Mouse (Mus musculus): ENCODE data around the gene Epn1. TPM values are rescaled to one million over a fixed set of nuclear protein-coding genes. Genes with fewer than 3 reads are reported as not detected.

Epn1 gene
- 119 and 124 TPM in 2 replicates for polyA plus RNA-seq (2015; fragmentation: Nextera tagmentation; extraction: Ambion mirVana)

GRCm38 (mm10) chr7:5080010-5080751, at the start of gene Epn1:
Gene Epn1, plus strand, starts transcription at chr7:5080235.
- ATAC-seq (replicated peaks): peak; percentile 97
- H3K9me3 ChIP-seq: no peaks in the 10 kb centered on the region
- WGBS: under 1% methylated on average over 78 of the region's 81 CpGs
- H3K4me1 ChIP-seq: peaks cover 26% of the 10 kb centered on the region
- peak within 1 kb of the TSS; percentile 89 for H3K27ac ChIP-seq
- peaks cover 32% of the 10 kb centered on the region for H3K36me3 ChIP-seq (replicated peaks)
- peak within 1 kb of the TSS; percentile 95 for H3K9ac ChIP-seq
- H3K4me2 ChIP-seq: peak within 1 kb of the TSS; percentile 84
- peak within 1 kb of the TSS; percentile 93 for H3K4me3 ChIP-seq
- H3K27me3 ChIP-seq (replicated peaks): no peaks in the 10 kb centered on the region

- ATAC-seq (replicated peaks): no peak
- 86% methylated on average over 63 of the region's 63 CpGs for WGBS
These were observed 49.3 kb upstream of the Epn1 start for GRCm38 (mm10) chr7:5030554-5031275.

GRCm38 (mm10) chr7:5031496-5031895, 48.5 kb upstream of the Epn1 start:
- H3K4me3 ChIP-seq: no peak overlapping the region
- no peaks in the 10 kb centered on the region for H3K27me3 ChIP-seq (replicated peaks)
- H3K9me3 ChIP-seq: peaks cover 17% of the 10 kb centered on the region
- H3K36me3 ChIP-seq (replicated peaks): peaks cover 62% of the 10 kb centered on the region
- no peaks in the 10 kb centered on the region for H3K4me1 ChIP-seq
- ATAC-seq (replicated peaks): no peak; the same call in 1 of the 2 replicates
- no peak overlapping the region for H3K4me2 ChIP-seq
- WGBS: 84% methylated on average over 46 of the region's 46 CpGs
- H3K27ac ChIP-seq: no peak overlapping the region
- no peak overlapping the region for H3K9ac ChIP-seq

More at GRCm38 (mm10) chr7:5030554-5031275, 49.3 kb upstream of the Epn1 start:
- no peak overlapping the region for H3K27ac ChIP-seq
- peaks cover 17% of the 10 kb centered on the region for H3K9me3 ChIP-seq
- H3K4me3 ChIP-seq: no peak overlapping the region
- peaks cover 57% of the 10 kb centered on the region for H3K36me3 ChIP-seq (replicated peaks)
- no peaks in the 10 kb centered on the region for H3K27me3 ChIP-seq (replicated peaks)
- H3K4me2 ChIP-seq: no peak overlapping the region
- no peak overlapping the region for H3K9ac ChIP-seq
- no peaks in the 10 kb centered on the region for H3K4me1 ChIP-seq

GRCm38 (mm10) chr7:5033818-5034217, 46.2 kb upstream of the Epn1 start, which contains the start of gene 4632433K11Rik:
Gene 4632433K11Rik, plus strand, starts transcription at chr7:5034118.
- peaks cover 62% of the 10 kb centered on the region for H3K36me3 ChIP-seq (replicated peaks)
- peaks cover 11% of the 10 kb centered on the region for H3K4me1 ChIP-seq
- H3K4me2 ChIP-seq: no peak within 1 kb of the TSS
- H3K4me3 ChIP-seq: no peak within 1 kb of the TSS
- H3K27me3 ChIP-seq (replicated peaks): no peaks in the 10 kb centered on the region
- no peak within 1 kb of the TSS for H3K9ac ChIP-seq
- peaks cover 17% of the 10 kb centered on the region for H3K9me3 ChIP-seq
- H3K27ac ChIP-seq: no peak within 1 kb of the TSS
- ATAC-seq (replicated peaks): no peak
- WGBS: 92% methylated on average over 3 of the region's 3 CpGs

- WGBS: 97% methylated on average over 17 of the region's 17 CpGs
These were observed 44.4 kb upstream of the Epn1 start for GRCm38 (mm10) chr7:5035628-5036027.

GRCm38 (mm10) chr7:5036136-5036535, 43.9 kb upstream of the Epn1 start:
- Histone ChIP-seq H3K36me3 (replicated peaks) (peaks cover 38% of the 10 kb centered on the region), H3K4me2 (no peak overlapping the region), H3K27me3 (replicated peaks) (no peaks in the 10 kb centered on the region), H3K4me3 (no peak overlapping the region), H3K9me3 (peaks cover 4% of the 10 kb centered on the region; the same call in 1 of the 2 replicates), H3K27ac (no peak overlapping the region), H3K9ac (no peak overlapping the region), H3K4me1 (peaks cover 19% of the 10 kb centered on the region)
- 95% methylated on average over 9 of the region's 9 CpGs for WGBS
- no peak for ATAC-seq (replicated peaks)

More at GRCm38 (mm10) chr7:5035628-5036027, 44.4 kb upstream of the Epn1 start:
- peaks cover 9% of the 10 kb centered on the region for H3K9me3 ChIP-seq
- no peak for ATAC-seq (replicated peaks)
- H3K4me2 ChIP-seq: no peak overlapping the region
- H3K4me1 ChIP-seq: peaks cover 19% of the 10 kb centered on the region
- no peaks in the 10 kb centered on the region for H3K27me3 ChIP-seq (replicated peaks)
- H3K4me3 ChIP-seq: no peak overlapping the region
- no peak overlapping the region for H3K27ac ChIP-seq
- H3K9ac ChIP-seq: no peak overlapping the region
- peaks cover 43% of the 10 kb centered on the region for H3K36me3 ChIP-seq (replicated peaks)

GRCm38 (mm10) chr7:5037026-5037425, 43.0 kb upstream of the Epn1 start:
- Histone ChIP-seq H3K27me3 (replicated peaks) (no peaks in the 10 kb centered on the region), H3K4me2 (peak overlapping the region; percentile 58), H3K4me1 (peaks cover 19% of the 10 kb centered on the region), H3K4me3 (no peak overlapping the region), H3K9ac (no peak overlapping the region), H3K9me3 (no peaks in the 10 kb centered on the region), H3K36me3 (replicated peaks) (peaks cover 30% of the 10 kb centered on the region), H3K27ac (no peak overlapping the region)
- WGBS: 95% methylated on average over 7 of the region's 7 CpGs
- ATAC-seq (replicated peaks): no peak

- H3K4me2 ChIP-seq: peak overlapping the region; percentile 58
- WGBS: 90% methylated on average over 8 of the region's 8 CpGs
- no peaks in the 10 kb centered on the region for H3K27me3 ChIP-seq (replicated peaks)
- ATAC-seq (replicated peaks): no peak
- peak overlapping the region; percentile 97 for H3K27ac ChIP-seq
- H3K4me1 ChIP-seq: peaks cover 19% of the 10 kb centered on the region
- peak overlapping the region; percentile 57 for H3K4me3 ChIP-seq
- H3K36me3 ChIP-seq (replicated peaks): peaks cover 26% of the 10 kb centered on the region
- no peaks in the 10 kb centered on the region for H3K9me3 ChIP-seq
- H3K9ac ChIP-seq: no peak overlapping the region
These were observed 42.6 kb upstream of the Epn1 start for GRCm38 (mm10) chr7:5037467-5037866.

- peak; percentile 95 for ATAC-seq (replicated peaks)
- no peaks in the 10 kb centered on the region for H3K9me3 ChIP-seq
- H3K9ac ChIP-seq: peak within 1 kb of the TSS; percentile 64
- H3K36me3 ChIP-seq (replicated peaks): peaks cover 20% of the 10 kb centered on the region
- H3K4me2 ChIP-seq: peak within 1 kb of the TSS; percentile 58
- peak within 1 kb of the TSS; percentile 97 for H3K27ac ChIP-seq
- H3K27me3 ChIP-seq (replicated peaks): no peaks in the 10 kb centered on the region
- under 1% methylated on average over 48 of the region's 48 CpGs for WGBS
- peaks cover 19% of the 10 kb centered on the region for H3K4me1 ChIP-seq
- peak within 1 kb of the TSS; percentile 57 for H3K4me3 ChIP-seq
These were observed 41.8 kb upstream of the Epn1 start, which contains the start of gene Zfp784 for GRCm38 (mm10) chr7:5038109-5038732. Gene Zfp784, minus strand, starts transcription at chr7:5038446.

- Histone ChIP-seq H3K27me3 (replicated peaks) (no peaks in the 10 kb centered on the region), H3K27ac (peak overlapping the region; percentile 97), H3K9ac (peak overlapping the region; percentile 64), H3K9me3 (no peaks in the 10 kb centered on the region), H3K4me2 (peak overlapping the region; percentile 58), H3K4me3 (peak overlapping the region; percentile 57), H3K36me3 (replicated peaks) (peaks cover 15% of the 10 kb centered on the region; the same call in 1 of the 2 replicates), H3K4me1 (peaks cover 19% of the 10 kb centered on the region)
- no peak for ATAC-seq (replicated peaks)
- WGBS: 28% methylated on average over 5 of the region's 5 CpGs
These were observed 41.1 kb upstream of the Epn1 start for GRCm38 (mm10) chr7:5038940-5039339.

- Histone ChIP-seq H3K27me3 (replicated peaks) (no peaks in the 10 kb centered on the region), H3K4me2 (no peak overlapping the region), H3K27ac (no peak overlapping the region), H3K4me1 (no peaks in the 10 kb centered on the region), H3K9me3 (no peaks in the 10 kb centered on the region), H3K4me3 (no peak overlapping the region), H3K36me3 (replicated peaks) (no peaks in the 10 kb centered on the region), H3K9ac (no peak overlapping the region)
- 77% methylated on average over 2 of the region's 2 CpGs for WGBS
- ATAC-seq (replicated peaks): no peak
These were observed 35.1 kb upstream of the Epn1 start for GRCm38 (mm10) chr7:5044981-5045380.

GRCm38 (mm10) chr7:5046112-5046511, 33.9 kb upstream of the Epn1 start:
- H3K27me3 ChIP-seq (replicated peaks): no peaks in the 10 kb centered on the region
- H3K4me2 ChIP-seq: no peak overlapping the region
- no peak overlapping the region for H3K4me3 ChIP-seq
- no peak for ATAC-seq (replicated peaks)
- peaks cover 9% of the 10 kb centered on the region for H3K4me1 ChIP-seq
- no peaks in the 10 kb centered on the region for H3K36me3 ChIP-seq (replicated peaks)
- H3K9ac ChIP-seq: no peak overlapping the region
- no peaks in the 10 kb centered on the region for H3K9me3 ChIP-seq
- H3K27ac ChIP-seq: no peak overlapping the region
- WGBS: 76% methylated on average over 2 of the region's 2 CpGs

Measured in midbrain, embryonic 15.5 days (tissue).